Mouse (Mus musculus) myocyte (in vitro differentiated cells): ENCODE results near the gene Map3k20.

Experiments
- CEBPB ChIP-seq: IDR thresholded peaks from 2 replicates; pipeline ENCODE4 v1.6.1; 2011; ENCODE audit warnings: mild to moderate bottlenecking, moderate library complexity; ENCODE audit not compliant: poor library complexity, insufficient read depth, severe bottlenecking
- E2F4 ChIP-seq: IDR thresholded peaks from one replicate; pipeline ENCODE4 v1.6.1; 2011; ENCODE audit warnings: mild to moderate bottlenecking, control low read depth, moderate library complexity; ENCODE audit not compliant: insufficient read depth
- MAX ChIP-seq: IDR thresholded peaks from one replicate; pipeline ENCODE4 v1.6.1; 2011; ENCODE audit warnings: low read depth, mild to moderate bottlenecking, control low read depth
- MYOD1 ChIP-seq, 3 experiments: IDR thresholded peaks; one replicate each; pipeline ENCODE4 v1.6.1; 2011; ENCODE audit warnings: control low read depth in 2 of 3, low read depth in 2 of 3, mild to moderate bottlenecking in 2 of 3, moderate library complexity in 1 of 3; ENCODE audit not compliant: insufficient read length in 2 of 3, control insufficient read depth in 1 of 3
- MYOG ChIP-seq, 3 experiments: IDR thresholded peaks; one replicate each; pipeline ENCODE4 v1.6.1; 2011; ENCODE audit warnings: control low read depth in 2 of 3, low read depth in 2 of 3, mild to moderate bottlenecking in 2 of 3; ENCODE audit not compliant: insufficient read length in 2 of 3, control insufficient read depth in 1 of 3, insufficient read depth in 1 of 3
- POLR2A ChIP-seq: IDR thresholded peaks from one replicate; pipeline ENCODE4 v1.6.1; 2011; ENCODE audit warnings: low read depth, mild to moderate bottlenecking, control low read depth, moderate library complexity; ENCODE audit not compliant: insufficient read length
- POLR2AphosphoS2 ChIP-seq: IDR thresholded peaks from one replicate; pipeline ENCODE4 v1.6.1; 2011; ENCODE audit warnings: low read depth, control low read depth; ENCODE audit not compliant: insufficient read length
- REST ChIP-seq: IDR thresholded peaks from one replicate; pipeline ENCODE4 v1.6.1; 2011; ENCODE audit warnings: mild to moderate bottlenecking, control low read depth, moderate library complexity; ENCODE audit not compliant: insufficient read depth, insufficient read length
- TCF12 ChIP-seq: IDR thresholded peaks from one replicate; pipeline ENCODE4 v1.6.1; 2011; ENCODE audit warnings: mild to moderate bottlenecking, control low read depth; ENCODE audit not compliant: poor library complexity, insufficient read depth, severe bottlenecking
- USF1 ChIP-seq: IDR thresholded peaks from one replicate; pipeline ENCODE4 v1.6.1; 2011; ENCODE audit warnings: low read depth, mild to moderate bottlenecking, control low read depth, moderate library complexity

DNA sequence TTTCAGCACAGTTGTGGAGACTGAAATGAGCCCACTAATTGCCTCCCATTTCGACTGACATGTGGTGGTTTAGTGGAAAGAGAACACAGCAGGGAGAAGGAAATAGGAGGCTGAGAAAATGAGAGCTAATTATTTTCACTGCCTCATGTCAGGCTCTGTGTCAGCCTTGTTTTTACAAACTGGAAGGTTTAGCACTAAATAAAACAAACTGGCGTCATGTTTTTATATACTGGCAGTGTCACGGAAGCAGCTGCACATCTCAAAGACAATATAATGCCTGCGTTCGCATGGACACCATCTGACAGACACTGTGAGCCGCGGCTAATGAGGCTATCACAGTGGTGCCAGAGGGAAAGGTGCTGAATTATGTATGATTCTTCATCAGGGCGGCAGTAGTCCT is 141.3 kb downstream of the Map3k20 start:
- TF ChIP-seq POLR2A (no peak), E2F4 (no peak), REST (no peak), CEBPB (no peak), TCF12 (no peak), USF1 (no peak), MYOG (IDR thresholded peaks at IDR 0.05; ENCODE audit: control insufficient read depth in 1 of 3, insufficient read depth in 1 of 3, insufficient read length in 2 of 3, low read depth in 2 of 3) (no peak), MYOD1 (IDR thresholded peaks at IDR 0.05; ENCODE audit: control insufficient read depth in 1 of 3, insufficient read length in 2 of 3, low read depth in 2 of 3) (no peak), MAX (no peak), POLR2AphosphoS2 (no peak)
